Mouse (Mus musculus): ENCODE measurements around the gene Phc1.

The Phc1 gene

DNA sequence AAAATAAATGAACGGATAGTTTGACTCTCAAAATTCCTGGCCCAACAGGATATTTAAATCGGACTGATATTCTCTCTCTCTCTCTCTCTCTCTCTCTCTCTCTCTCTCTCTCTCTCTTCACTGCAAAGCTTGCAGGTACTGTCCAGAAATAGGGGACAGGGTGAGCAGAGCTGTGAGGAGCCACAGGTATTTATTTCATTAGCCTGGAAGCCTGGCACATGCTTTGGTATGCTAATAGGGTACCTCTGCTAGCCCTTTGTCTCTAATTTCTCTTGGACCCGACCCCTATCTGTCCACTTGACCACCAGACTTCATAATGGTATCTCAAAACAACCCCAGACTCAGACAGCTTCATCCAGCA is 43.5 kb downstream of the Phc1 start:
- DNase-seq (ENCODE audit: low read depth, low spot score) = no peak

DNA sequence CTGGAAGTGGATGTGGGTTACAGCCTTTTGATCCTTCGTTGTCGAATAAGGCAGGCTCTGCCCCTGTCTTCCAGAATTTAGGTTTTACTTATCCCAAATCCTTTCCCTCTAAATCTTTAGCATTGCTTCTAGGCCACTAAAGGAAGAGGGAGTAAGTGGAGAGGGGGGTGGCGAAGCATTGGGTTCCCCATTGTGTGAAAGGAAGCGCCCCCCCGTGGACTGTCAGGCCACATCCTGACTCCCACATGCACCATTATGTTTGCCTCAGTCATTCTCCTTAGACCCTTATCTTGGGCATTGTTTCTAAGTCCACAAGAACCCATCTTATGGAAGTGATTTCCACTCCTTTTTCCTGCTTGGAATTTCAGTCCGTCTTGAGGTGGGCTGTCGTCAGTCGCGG is 45.1 kb downstream of the Phc1 start:
- DNase-seq (ENCODE audit: low read depth, low spot score) = peak; percentile 47

GRCm38 (mm10) chr6:122294290-122294689 is 46.1 kb downstream of the Phc1 start:
- DNase-seq (ENCODE audit: low read depth, low spot score) = peak; percentile 43

GRCm38 (mm10) chr6:122293796-122294195 is 46.6 kb downstream of the Phc1 start:
- DNase-seq (ENCODE audit: low read depth, low spot score) = peak; percentile 75

GRCm38 (mm10) chr6:122293121-122293520 is 47.2 kb downstream of the Phc1 start:
- peak; percentile 61 for DNase-seq (ENCODE audit: low read depth, low spot score)

- peak; percentile 69 for DNase-seq (ENCODE audit: low read depth, low spot score)
These were observed 48.2 kb downstream of the Phc1 start for GRCm38 (mm10) chr6:122292184-122292583.

DNA sequence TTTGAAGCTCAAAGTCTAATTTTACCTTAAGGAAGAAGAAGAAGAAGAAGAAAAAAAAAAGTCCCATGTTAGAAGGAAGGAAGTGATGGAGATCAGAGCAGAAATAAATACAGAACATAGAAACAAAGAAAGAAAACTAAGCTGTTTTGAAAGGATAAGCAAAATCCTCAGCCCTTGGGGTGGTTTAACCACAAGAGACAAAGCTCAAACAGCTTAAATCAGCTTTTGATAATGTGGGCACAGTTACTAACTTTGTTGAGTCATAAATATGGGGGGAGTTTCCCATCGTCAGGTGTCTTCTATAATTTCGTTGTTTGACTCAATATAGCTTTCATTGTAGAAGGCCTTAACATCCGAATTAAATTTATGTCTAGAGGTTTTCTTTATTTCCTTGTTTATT is 48.6 kb downstream of the Phc1 start:
- DNase-seq (ENCODE audit: low read depth, low spot score) = peak; percentile 85

DNA sequence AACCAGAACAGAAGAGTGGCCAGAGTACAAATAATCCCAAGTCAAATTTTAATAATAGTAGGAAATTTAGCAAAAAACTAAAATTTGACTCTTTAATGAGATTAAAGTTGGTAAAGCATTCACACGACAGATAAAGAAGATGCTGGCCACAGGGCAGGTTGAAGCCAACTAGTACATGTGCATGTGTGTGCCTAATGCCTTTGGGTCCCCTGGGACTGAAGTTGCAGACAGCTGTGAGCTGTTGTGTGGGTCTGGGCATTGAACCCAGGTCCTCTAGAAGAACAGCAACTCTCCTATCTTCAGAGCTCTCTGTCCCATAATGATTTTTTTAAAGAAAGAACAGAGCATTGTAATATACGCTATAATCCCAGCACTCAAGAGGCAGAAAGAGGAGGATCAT is 49.1 kb downstream of the Phc1 start:
- no peak for DNase-seq (ENCODE audit: low read depth, low spot score)

DNA sequence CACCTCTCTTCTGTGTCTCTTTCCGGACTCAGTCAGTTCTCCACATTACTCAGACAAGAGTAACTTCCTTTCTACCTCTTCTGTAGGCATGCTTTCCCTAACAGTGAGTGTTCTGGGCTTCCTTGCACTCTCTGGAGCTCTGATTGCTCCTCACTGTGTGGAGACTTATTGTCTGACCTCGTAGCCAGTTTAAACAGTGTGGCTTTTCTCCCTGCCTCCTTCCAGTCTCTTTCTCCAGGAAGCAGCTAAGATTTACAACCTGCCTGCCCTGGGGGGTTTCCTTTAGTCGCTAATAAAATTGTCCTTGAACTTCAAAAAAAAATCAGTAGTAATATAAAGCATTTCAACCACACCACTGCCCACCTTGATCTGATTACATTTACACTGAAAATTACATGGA is 50.1 kb downstream of the Phc1 start:
- no peak for DNase-seq (ENCODE audit: low read depth, low spot score)

DNA sequence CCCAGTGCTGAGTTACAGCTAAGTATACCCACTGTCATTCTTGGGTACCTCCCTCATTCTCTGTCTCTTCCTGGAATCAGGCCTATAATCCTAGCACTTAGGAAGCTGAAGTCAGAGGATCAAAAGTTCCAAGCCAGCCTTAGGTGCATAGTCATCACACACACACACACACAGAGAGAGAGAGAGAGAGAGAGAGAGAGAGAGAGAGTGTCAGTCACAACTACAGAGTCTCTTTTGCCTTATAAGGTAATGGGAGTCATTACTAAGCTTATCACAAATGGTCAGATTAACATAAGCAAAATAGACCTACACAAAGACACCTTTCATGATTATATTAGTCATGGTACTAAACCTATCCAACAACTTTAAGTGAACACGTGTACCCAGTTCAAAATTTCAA is 51.0 kb downstream of the Phc1 start:
- DNase-seq (ENCODE audit: low read depth, low spot score) = no peak

DNA sequence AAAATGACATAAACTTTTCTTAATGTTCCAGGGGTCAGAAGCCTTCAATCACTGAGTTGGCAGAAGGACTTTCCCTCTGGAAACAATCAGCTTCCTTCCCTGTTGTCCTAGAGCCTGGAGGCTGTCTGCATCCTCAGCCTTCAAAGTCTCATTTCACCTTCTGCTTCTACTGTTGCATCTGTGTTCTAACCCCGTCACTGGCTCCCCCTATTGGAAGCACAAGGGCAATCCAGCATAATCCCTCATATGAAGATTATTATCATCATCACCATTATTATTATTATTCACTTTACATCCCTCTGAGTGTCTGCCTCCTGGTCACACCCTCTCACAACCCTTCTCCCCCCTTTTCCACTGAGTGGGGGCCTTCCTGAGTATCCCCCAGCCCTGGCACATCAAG is 52.1 kb downstream of the Phc1 start:
- no peak for DNase-seq (ENCODE audit: low read depth, low spot score)

DNA sequence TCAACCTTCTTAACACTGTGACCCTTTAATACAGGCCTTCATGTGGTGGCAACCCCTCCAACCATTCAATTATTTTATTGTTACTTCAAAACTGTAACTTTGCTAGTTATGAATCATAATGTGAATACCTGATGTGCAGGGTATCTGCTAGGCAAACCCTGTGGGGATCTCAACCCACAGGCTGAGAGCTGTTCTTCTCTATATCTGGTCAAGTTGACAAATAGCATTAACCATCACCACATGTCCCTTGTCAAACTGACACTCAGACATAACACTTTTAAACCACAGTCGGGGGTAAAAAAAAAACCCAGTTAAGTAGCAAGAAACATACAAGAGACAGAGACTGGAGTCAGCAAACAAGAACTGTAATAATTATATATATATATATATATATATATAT is 55.5 kb downstream of the Phc1 start:
- DNase-seq (ENCODE audit: low read depth, low spot score) = no peak

GRCm38 (mm10) chr6:122284304-122284703 is 56.1 kb downstream of the Phc1 start:
- DNase-seq (ENCODE audit: low read depth, low spot score) = no peak

GRCm38 (mm10) chr6:122283429-122283828 is 56.9 kb downstream of the Phc1 start:
- no peak for DNase-seq (ENCODE audit: low read depth, low spot score)

- DNase-seq (ENCODE audit: low read depth, low spot score) = no peak
These were observed 57.6 kb downstream of the Phc1 start, which contains the start of gene Klrg1 for GRCm38 (mm10) chr6:122282782-122283181. Gene Klrg1 (minus strand): TSS chr6:122282882.

- no peak for DNase-seq (ENCODE audit: low read depth, low spot score)
These were observed 63.8 kb downstream of the Phc1 start for GRCm38 (mm10) chr6:122276565-122276964.

GRCm38 (mm10) chr6:122274546-122274945 is 65.8 kb downstream of the Phc1 start:
- DNase-seq (ENCODE audit: low read depth, low spot score) = no peak

- peak; percentile 67 for DNase-seq (ENCODE audit: low read depth, low spot score)
These were observed 70.2 kb downstream of the Phc1 start for GRCm38 (mm10) chr6:122270152-122270551.

GRCm38 (mm10) chr6:122269170-122269569 is 71.2 kb downstream of the Phc1 start:
- peak; percentile 46 for DNase-seq (ENCODE audit: low read depth, low spot score)

DNA sequence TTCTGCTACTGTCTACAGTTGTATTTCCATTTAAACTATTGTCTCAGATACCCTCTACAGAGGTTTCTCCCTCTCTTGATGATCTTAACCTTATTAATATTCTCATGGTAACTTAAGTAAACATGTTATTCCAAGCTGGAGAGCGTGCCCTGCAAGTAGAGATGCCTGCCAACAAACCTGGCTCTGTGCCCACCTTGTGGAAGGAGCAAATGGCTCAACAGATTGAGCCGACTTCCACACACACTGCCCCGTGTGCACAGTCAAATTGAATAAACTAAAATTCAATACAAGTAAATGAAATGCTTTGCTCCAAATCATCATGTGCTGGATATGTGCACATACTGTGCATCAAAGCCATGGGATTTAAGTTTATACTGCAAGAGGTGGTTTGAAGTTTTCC is 71.8 kb downstream of the Phc1 start:
- DNase-seq (ENCODE audit: low read depth, low spot score) = no peak

Data from CD4-positive helper T cell, adult 2 months (primary cell).